Mouse (Mus musculus) thymus, adult 2 months (tissue): ENCODE measurements around the gene Aen.

Experiments
- CTCF ChIP-seq: fragments of 200-500 bp; IDR thresholded peaks from 2 replicates; pipeline ENCODE4 v1.5.1; 2012; ENCODE audit warnings: mild to moderate bottlenecking, control low read depth, low read length, moderate library complexity, borderline replicate concordance; ENCODE audit not compliant: control insufficient read depth, poor library complexity, insufficient read depth; ENCODE audit errors: extremely low read depth
- POLR2A ChIP-seq: fragments of 200-500 bp; IDR thresholded peaks from 2 replicates; pipeline ENCODE4 v1.6.1; 2012; ENCODE audit warnings: mild to moderate bottlenecking, low read length, control low read depth, moderate library complexity; ENCODE audit not compliant: control insufficient read depth, poor library complexity, insufficient read depth; ENCODE audit errors: extremely low read depth

GRCm38 (mm10) chr7:78912974-78913474 is 17.4 kb downstream of the Aen start, which contains the start of gene Isg20:
- TF ChIP-seq POLR2A (no peak), CTCF (no peak)
